Mouse (Mus musculus) MN1 (cell line): ENCODE measurements around the gene Gm9964.

ENCODE experiments used
- DNase-seq: peaks from one replicate; pipeline ENCODE4 v3.0.0-alpha.2; 2016; ENCODE audit warnings: low spot score

Gene Gm9964

DNA sequence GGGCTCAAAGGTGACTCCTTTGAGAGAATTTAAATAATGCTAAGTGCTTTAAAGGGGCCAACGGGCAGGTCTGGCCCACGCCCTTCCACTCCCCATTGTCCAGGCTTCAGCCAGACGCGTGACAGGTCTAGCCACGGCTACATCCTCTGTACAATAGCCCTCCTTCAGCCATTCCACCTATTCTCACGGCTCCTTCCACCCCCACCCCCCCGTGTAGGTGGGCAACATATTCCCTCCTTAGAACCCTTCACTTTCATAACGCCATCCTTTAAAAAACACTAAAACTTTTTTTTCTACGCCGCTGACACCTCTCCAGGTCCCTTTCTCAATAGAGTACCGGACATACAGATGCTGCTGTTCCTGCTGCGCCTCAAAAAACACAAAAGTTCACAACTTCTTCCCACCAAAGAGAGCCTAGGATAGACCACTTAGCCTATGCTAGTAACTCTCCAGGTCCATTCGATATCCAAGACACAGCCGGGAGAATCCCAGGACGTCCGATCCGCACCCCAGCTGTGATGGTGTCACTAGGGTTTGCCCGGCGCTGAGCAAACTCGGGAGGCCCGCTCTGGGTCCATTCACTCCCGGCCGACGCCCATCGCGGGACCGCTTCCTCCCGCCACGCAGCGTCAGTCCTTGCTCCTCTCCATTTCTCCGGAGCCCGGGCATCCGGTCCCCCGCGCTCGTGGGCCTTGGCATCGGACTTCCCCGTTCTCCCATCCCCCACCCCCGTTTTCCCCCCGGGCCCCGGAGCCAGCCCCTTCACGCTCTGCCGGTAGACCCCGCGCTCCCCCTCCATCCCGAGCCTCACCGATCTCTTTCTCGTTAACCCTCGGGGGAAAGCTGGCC, 42.9 kb downstream of the Gm9964 start:
- peak; percentile 59 for DNase-seq

DNA sequence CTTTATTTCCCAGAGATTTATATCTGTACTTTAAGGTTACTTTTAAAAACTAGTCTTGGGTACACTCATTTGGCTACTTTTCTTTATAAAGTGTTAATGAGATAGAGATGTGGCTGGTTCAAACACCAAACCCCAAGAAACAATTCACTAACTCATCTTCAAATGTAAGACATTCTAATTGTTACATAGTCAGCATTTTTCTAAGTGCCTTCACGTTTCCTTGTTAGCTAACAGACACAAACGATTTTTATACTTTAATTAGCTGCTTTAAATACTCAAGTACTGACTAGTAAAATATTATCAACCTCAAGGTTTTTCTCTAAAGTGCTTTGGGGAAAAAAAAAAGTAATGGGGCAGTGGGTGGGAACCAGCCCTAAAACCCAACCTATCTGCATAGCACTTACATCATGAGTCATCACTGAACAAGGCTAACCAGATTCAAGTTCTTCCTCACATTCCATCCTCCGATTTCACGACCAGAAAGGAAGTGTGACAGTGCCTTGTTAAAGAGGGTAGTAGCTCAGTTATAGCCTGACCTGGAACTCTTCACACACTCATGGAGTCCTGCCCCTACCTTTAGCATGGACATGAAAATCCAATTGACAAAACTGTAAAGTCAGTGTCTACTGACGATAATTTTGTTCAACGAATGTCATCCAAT, 43.7 kb downstream of the Gm9964 start:
- DNase-seq: peak; percentile 38
